Mouse (Mus musculus) hindbrain, postnatal 0 days (tissue): ENCODE results near the gene Myo1d. TPM values are rescaled to one million over a fixed set of nuclear protein-coding genes. Genes with fewer than 3 reads are reported as not detected.

ENCODE experiments used
- ATAC-seq: fragments of 200-750 bp; cut with Nextera tagmentation; 2 replicates; pipeline ENCODE4 v1.8.0; 2017; ENCODE audit warnings: mild to moderate bottlenecking, moderate TSS enrichment, moderate library complexity
- DNase-seq: peaks from one replicate; pipeline ENCODE4 v3.0.0-alpha.2; 2015; ENCODE audit warnings: low spot score
- H3K27ac ChIP-seq: fragments of 300-500 bp; sonication (generic); 2 replicates; pipeline ENCODE4 v1.5.1; 2014; ENCODE audit warnings: mild to moderate bottlenecking
- H3K27me3 ChIP-seq: fragments of 300-500 bp; sonication (generic); 2 replicates; pipeline ENCODE4 v1.6.1; 2014; ENCODE audit warnings: low read length, mixed read lengths; ENCODE audit not compliant: insufficient read depth
- H3K36me3 ChIP-seq: fragments of 300-500 bp; sonication (generic); 2 replicates; pipeline ENCODE4 v1.6.1; 2014; ENCODE audit warnings: low read length, mixed read lengths; ENCODE audit not compliant: insufficient read depth
- H3K4me1 ChIP-seq: fragments of 300-500 bp; sonication (generic); 2 replicates; pipeline ENCODE4 v1.6.1; 2014; ENCODE audit warnings: antibody characterized with exemption, low read length, mixed read lengths; ENCODE audit not compliant: insufficient read depth
- H3K4me2 ChIP-seq: fragments of 300-500 bp; sonication (generic); 2 replicates; pipeline ENCODE4 v1.6.1; 2014; ENCODE audit warnings: low read depth, mild to moderate bottlenecking, low read length, moderate library complexity, mixed read lengths
- H3K4me3 ChIP-seq: fragments of 300-500 bp; sonication (generic); 2 replicates; pipeline ENCODE4 v1.5.1; 2014; ENCODE audit warnings: low read length
- H3K9ac ChIP-seq: fragments of 300-500 bp; sonication (generic); replicated peaks from 2 replicates; pipeline ENCODE4 v1.6.1; 2014; ENCODE audit warnings: mild to moderate bottlenecking, low read length, moderate library complexity, mixed read lengths
- H3K9me3 ChIP-seq: fragments of 300-500 bp; sonication (generic); 2 replicates; pipeline ENCODE4 v1.6.1; 2016; ENCODE audit warnings: low read length, mixed read lengths
- CTCF ChIP-seq: IDR thresholded peaks from 2 replicates; pipeline ENCODE4 v1.5.1; 2016; ENCODE audit warnings: antibody characterized with exemption, control low read depth, low read depth
- WGBS: fragments of 180-500 bp; shearing (Covaris S2); extraction: QIAGEN DNeasy Blood & Tissue Kit; methylation state at CpG from one replicate; pipeline ENCODE4 v1.1.7; 2014; 5-methylcytosine and 5-hydroxymethylcytosine counted together
- polyA plus RNA-seq: library from polyadenylated mRNA; unstranded; fragments of >200 nt; fragmentation: Nextera tagmentation; extraction: Ambion mirVana; gene quantifications from 2 replicates; pipeline ENCODE4 v1.2.1, GENCODE M21; 2015
- total RNA-seq: library from RNA; depleted of rRNA; stranded (reverse); fragments of >200 nt; gene quantifications from 2 replicates; pipeline ENCODE4 v1.2.3, GENCODE M21; 2014

The Myo1d gene
- total and polyA plus RNA-seq, 2 experiments from 2014 or later: 1.8 to 2.6 TPM

GRCm38 (mm10) chr11:80585761-80586160, 194.1 kb downstream of the Myo1d start:
- Histone ChIP-seq H3K4me2 (no peak overlapping the region), H3K9ac (no peak overlapping the region), H3K9me3 (no peaks in the 10 kb centered on the region), H3K4me1 (no peaks in the 10 kb centered on the region), H3K27ac (no peak overlapping the region), H3K36me3 (no peaks in the 10 kb centered on the region), H3K4me3 (no peak overlapping the region), H3K27me3 (no peaks in the 10 kb centered on the region)
- TF ChIP-seq CTCF: no peak
- ATAC-seq: no peak
- DNase-seq: no peak

DNA sequence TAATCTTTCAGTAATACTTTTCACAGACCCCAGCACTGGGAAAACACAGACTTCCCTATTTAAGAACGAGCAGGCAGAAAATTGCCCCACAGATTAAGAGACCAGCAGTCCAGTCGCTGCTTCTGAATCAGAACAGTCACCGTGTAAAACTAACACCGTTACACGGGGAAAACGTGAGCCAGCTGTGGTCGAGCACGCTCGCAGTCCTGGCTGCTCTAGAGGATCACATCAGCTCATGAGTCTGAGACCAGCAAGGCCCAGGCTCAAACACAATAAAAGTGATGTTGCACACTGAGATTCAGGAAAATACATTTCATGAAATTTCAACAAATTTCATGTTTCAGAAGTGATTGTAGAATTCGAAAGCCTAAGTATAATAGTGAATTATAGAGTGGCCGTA, 194.6 kb downstream of the Myo1d start:
- DNase-seq (no peak), ATAC-seq (no peak)
- TF ChIP-seq CTCF: no peak
- Histone ChIP-seq H3K4me2 (no peak overlapping the region), H3K9ac (no peak overlapping the region), H3K27ac (no peak overlapping the region), H3K4me3 (no peak overlapping the region), H3K9me3 (no peaks in the 10 kb centered on the region), H3K36me3 (no peaks in the 10 kb centered on the region), H3K4me1 (no peaks in the 10 kb centered on the region), H3K27me3 (no peaks in the 10 kb centered on the region)
- 51% methylated on average over 11 of the region's 11 CpGs for WGBS

DNA sequence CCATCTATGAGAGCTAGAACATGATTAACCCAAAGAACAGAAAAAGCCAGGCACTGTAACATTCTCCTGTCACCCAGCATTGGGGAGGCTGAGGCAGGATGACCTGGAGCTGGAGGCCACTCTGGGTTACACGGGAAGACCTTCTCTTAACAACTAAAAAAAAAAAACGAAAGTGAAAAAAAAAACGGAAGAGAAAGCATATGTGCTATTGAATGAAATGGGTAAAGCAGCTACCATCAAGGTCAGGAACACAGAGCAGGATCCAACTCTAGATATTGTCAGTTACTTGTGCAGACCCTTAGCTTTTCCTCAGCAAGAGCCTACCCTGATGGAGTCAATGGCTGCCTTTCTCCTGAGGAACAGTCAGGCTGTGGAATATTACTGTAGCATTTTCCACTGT, 199.3 kb downstream of the Myo1d start:
- WGBS: 84% methylated on average over 3 of the region's 3 CpGs
- H3K27ac ChIP-seq: no peak overlapping the region
- ATAC-seq (no peak), DNase-seq (no peak)
- H3K4me3 ChIP-seq: no peak overlapping the region
- H3K4me1 ChIP-seq: 0 out of 2 replicates have a peak, but pooled peaks cover 14% of the 10 kb centered on the region
- H3K4me2 ChIP-seq: no peak overlapping the region
- no peaks in the 10 kb centered on the region for H3K27me3 ChIP-seq
- no peaks in the 10 kb centered on the region for H3K36me3 ChIP-seq
- H3K9me3 ChIP-seq: no peaks in the 10 kb centered on the region
- H3K9ac ChIP-seq: no peak overlapping the region
- no peak for TF ChIP-seq CTCF

DNA sequence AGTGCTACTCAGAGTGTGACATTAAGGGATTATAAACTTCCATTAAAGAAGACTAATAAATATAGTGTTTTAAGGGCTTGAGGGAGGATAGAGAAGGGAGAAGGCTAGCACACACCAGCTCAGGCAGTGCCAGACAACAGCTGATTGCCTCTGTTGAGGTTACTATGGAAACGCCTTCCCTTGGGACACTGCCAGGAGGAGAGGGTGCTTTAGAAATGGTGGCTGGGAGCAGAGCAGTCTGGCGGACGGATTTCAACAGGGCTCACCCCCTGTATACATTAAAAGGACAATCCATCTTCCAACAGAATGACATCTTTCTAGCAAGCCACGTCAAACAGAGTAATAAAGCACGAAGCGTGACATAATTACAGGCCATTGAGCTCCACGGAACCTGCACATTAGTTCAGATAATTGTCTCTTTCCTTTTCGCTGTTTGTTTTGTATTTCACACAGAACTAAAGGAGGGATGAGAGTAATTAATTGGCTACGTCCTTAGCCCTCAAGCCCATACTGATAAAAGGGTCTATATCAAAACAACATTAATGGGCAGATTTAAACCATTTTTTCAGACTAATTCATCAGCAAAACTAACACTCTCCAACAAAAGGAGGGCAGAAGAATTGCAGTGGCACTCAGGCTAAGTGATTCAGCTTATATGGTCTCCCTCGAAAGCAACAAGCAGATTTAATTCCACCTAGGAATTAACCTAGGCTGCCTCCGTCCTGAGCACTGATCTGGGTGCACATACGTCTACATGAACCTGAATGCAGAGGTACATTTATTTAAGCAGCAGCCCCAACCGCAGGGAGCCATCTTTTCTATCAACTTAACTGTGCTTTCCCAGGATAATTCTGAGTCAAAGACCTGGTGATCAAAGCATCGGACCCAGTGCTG, 201.8 kb downstream of the Myo1d start:
- H3K9ac ChIP-seq: peak overlapping the region; percentile 22
- H3K9me3 ChIP-seq: no peaks in the 10 kb centered on the region
- DNase-seq: peak; percentile 96
- H3K4me3 ChIP-seq: 0 out of 2 replicates have a peak overlapping the region, but pooled peaks have one; percentile 6
- no peaks in the 10 kb centered on the region for H3K36me3 ChIP-seq
- 0 out of 2 replicates have a peak, but pooled peaks cover 14% of the 10 kb centered on the region for H3K4me1 ChIP-seq
- ATAC-seq: peak; percentile 96
- H3K27me3 ChIP-seq: no peaks in the 10 kb centered on the region
- WGBS: 12% methylated on average over 14 of the region's 14 CpGs
- no peak for TF ChIP-seq CTCF
- peak overlapping the region; percentile 46 for H3K4me2 ChIP-seq
- H3K27ac ChIP-seq: peak overlapping the region; percentile 83

DNA sequence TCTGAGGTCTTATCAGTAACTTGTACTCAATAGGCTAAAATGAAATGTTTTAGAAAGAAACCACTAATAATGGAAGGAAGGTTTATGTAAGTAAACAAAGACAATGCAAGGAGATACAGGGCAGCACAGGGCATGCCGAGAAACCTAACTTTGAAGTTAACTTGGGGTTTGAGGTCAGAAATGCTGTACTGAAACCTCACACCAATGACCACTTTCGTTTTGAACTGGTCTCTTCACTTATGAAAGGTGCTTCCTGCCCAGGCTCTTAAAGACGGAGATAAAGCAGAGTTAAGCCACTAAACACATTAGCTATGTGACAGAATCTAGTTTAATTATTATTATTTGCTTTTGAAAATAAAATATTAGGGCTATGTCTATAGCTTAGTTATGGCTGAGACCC, 204.0 kb downstream of the Myo1d start:
- DNase-seq (no peak), ATAC-seq (no peak)
- no peak overlapping the region for H3K9ac ChIP-seq
- no peaks in the 10 kb centered on the region for H3K9me3 ChIP-seq
- no peak overlapping the region for H3K4me3 ChIP-seq
- WGBS: 85% methylated on average over 3 of the region's 3 CpGs
- no peak overlapping the region for H3K27ac ChIP-seq
- no peak for TF ChIP-seq CTCF
- 0 out of 2 replicates have a peak, but pooled peaks cover 14% of the 10 kb centered on the region for H3K4me1 ChIP-seq
- no peaks in the 10 kb centered on the region for H3K27me3 ChIP-seq
- no peaks in the 10 kb centered on the region for H3K36me3 ChIP-seq
- H3K4me2 ChIP-seq: no peak overlapping the region

DNA sequence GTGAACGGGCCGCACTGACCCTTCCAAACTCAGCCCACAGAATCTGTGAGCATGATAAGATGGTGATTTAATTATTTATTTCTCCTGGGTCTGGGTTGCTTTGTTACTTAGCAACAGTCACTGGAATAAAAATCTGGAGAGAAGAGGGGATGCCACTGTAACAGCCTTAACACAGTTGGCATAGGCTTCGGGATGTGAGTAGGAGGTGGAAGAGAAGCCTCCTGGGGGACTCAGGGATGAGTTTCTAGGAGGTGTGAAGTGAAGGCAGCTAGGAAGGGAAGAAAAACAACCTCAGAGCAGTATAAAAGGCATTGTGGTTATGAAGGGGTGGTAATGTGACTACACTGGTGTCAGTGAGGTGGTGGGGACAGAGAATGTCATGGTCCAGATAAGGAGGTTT, 213.5 kb downstream of the Myo1d start:
- DNase-seq: peak; percentile 48
- 35% methylated on average over 3 of the region's 3 CpGs for WGBS
- ATAC-seq: no peak

More for the DNA sequence above, 213.5 kb downstream of the Myo1d start:
- Histone ChIP-seq H3K4me3 (no peak overlapping the region), H3K36me3 (no peaks in the 10 kb centered on the region), H3K9me3 (no peaks in the 10 kb centered on the region), H3K4me2 (no peak overlapping the region), H3K9ac (no peak overlapping the region), H3K27me3 (no peaks in the 10 kb centered on the region), H3K4me1 (peaks cover 20% of the 10 kb centered on the region), H3K27ac (peak overlapping the region; percentile 57; the same call in 1 of the 2 replicates)
- TF ChIP-seq CTCF: no peak
